In the genomic region with DNA sequence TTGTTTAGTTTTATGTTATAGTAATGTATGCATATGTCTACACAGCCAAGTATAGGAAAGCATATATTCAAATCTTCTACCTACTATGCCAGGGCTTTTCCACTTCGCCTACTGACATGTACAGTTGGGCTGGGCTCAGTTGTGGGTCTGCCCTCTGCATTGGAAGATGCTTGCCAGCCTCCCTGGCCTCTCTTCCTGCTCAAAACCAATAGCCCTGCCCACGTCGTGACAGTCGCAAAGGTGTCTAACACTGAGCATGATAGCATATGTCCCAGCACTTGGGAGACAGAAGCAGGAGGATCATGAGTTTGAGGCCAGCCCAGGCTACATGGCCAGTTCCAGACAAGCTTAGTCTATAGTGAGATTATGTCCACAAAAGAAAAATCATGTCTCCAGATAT, we compare ENCODE assay signal across 20 mouse cellular contexts. TPM values are rescaled to one million over a fixed set of nuclear protein-coding genes. Genes with fewer than 3 reads are reported as not detected.
DNase-seq lines count a peak whose midpoint lies in the region; TF ChIP-seq lines count a peak whose summit lies in the region.
"Had no signal": no experiment of that assay in that cellular context is flagged by ENCODE, and none has a peak within 500 bp of the region (broad histone marks: within the 10 kb centered on the region; RNA-seq: fewer than 3 reads in every experiment).

No protein-coding gene starts in this region.

- H3K9me3 ChIP-seq in CH12.LX (replicated peaks; ENCODE audit: low read length): no peaks in the 10 kb centered on the region
- H3K9me3 ChIP-seq: embryonic facial prominence, embryonic 13.5 days; embryonic facial prominence, embryonic 15.5 days; forebrain, embryonic 10.5 days; forebrain, embryonic 12.5 days had no signal

- no peaks in the 10 kb centered on the region for H3K27me3 ChIP-seq in CH12.LX (replicated peaks)
- H3K27me3 ChIP-seq: embryonic facial prominence, embryonic 13.5 days; embryonic facial prominence, embryonic 15.5 days; forebrain, embryonic 12.5 days had no signal

- H3K36me3 ChIP-seq in CH12.LX (replicated peaks in 1 of 2; ENCODE audit: control insufficient read depth in 1 of 2, insufficient read depth in 1 of 2, low read length in 1 of 2): peaks cover 49 to 86% of the 10 kb centered on the region in 2 experiments
- H3K36me3 ChIP-seq: embryonic facial prominence, embryonic 13.5 days; embryonic facial prominence, embryonic 15.5 days had no signal

- peak; percentile 71 for DNase-seq in heart, adult 11 months
- DNase-seq in heart, postnatal 10 days: no peak
- peak; percentile 35 for DNase-seq in CD4-positive, CD25-positive, alpha-beta regulatory T cell, adult 2 months (ENCODE audit: low read depth, low spot score)
- no peak for DNase-seq in CH12.LX (ENCODE audit: extremely low read depth)
- no peak for DNase-seq in embryo, embryonic 9.5 days (ENCODE audit: extremely low spot score)
- no peak for DNase-seq in cerebellum, adult 8-10 months
- DNase-seq: adrenal gland, adult 8-10 months; adrenal gland, postnatal 14 days; adrenal gland, postnatal 36 days; B cell, adult 2 months; cerebellum, adult 11-12 months; cerebellum, adult 2 months; cerebellum, adult 9-11 months; cerebellum, postnatal 14 days; cerebellum, postnatal 36 days had no signal

- in situ Hi-C loops in CH12.LX (cut with MboI; ENCODE audit: low pct_ligation_motif_present, low pct_unique_long_range_greater_than_20kb, low sequenced_read_pairs): no loop called here

- intact Hi-C loops in heart, postnatal 10 days (cut with DNase I): no loop called here

- H3K4me1 ChIP-seq in CH12.LX (ENCODE audit: control insufficient read depth in 1 of 2, insufficient read depth in 2 of 2): peaks cover 42 to 84% of the 10 kb centered on the region in 2 experiments

- H3K27ac ChIP-seq in CH12.LX (ENCODE audit: insufficient read depth, low read depth): peak overlapping the region; percentile 56
- H3K27ac ChIP-seq: embryonic facial prominence, embryonic 13.5 days; embryonic facial prominence, embryonic 15.5 days; forebrain, embryonic 10.5 days; forebrain, embryonic 12.5 days had no signal

- TF ChIP-seq EP300 in CH12.LX (IDR thresholded peaks at IDR 0.05; ENCODE audit: low read length): no peak

- dilution Hi-C loops in CH12.LX (cut with MboI; ENCODE audit: extremely low pct_ligation_motif_present, extremely low pct_unique_long_range_greater_than_20kb, low sequenced_read_pairs): no loop called here

- TF ChIP-seq RAD21 in CH12.LX (IDR thresholded peaks at IDR 0.05; ENCODE audit: low read depth, low read length): no peak

- H3K4me2 ChIP-seq in CH12.LX (ENCODE audit: insufficient read depth, low read depth, poor library complexity, severe bottlenecking): no peak overlapping the region
- H3K4me2 ChIP-seq: embryonic facial prominence, embryonic 13.5 days; embryonic facial prominence, embryonic 15.5 days; forebrain, embryonic 12.5 days had no signal

- no peak for TF ChIP-seq POLR2A in CH12.LX (IDR thresholded peaks at IDR 0.05; ENCODE audit: low read depth, low read length)

- peaks cover 40% of the 10 kb centered on the region for H3K79me2 ChIP-seq in CH12.LX (replicated peaks; ENCODE audit: control insufficient read depth, extremely low read depth, insufficient read depth, poor library complexity, severe bottlenecking)

- H3K4me3 ChIP-seq in CH12.LX (replicated peaks in 1 of 3; ENCODE audit: low read depth in 2 of 3, low read length in 2 of 3, poor library complexity in 1 of 3): peak overlapping the region in 1 of 3 experiments; percentile 14
- H3K4me3 ChIP-seq: embryonic facial prominence, embryonic 13.5 days; embryonic facial prominence, embryonic 15.5 days; erythroblast, embryonic 14.5 days; forebrain, embryonic 10.5 days; forebrain, embryonic 12.5 days had no signal

- no peak overlapping the region for H3K9ac ChIP-seq in CH12.LX (ENCODE audit: insufficient read depth, low read depth)
- H3K9ac ChIP-seq: embryonic facial prominence, embryonic 13.5 days; embryonic facial prominence, embryonic 15.5 days; forebrain, embryonic 12.5 days had no signal

- no peak for TF ChIP-seq CTCF in CH12.LX (conservative IDR thresholded peaks at IDR 0.05 in 1 of 2, IDR thresholded peaks at IDR 0.05 in 1 of 2; ENCODE audit: low read depth in 2 of 2, low read length in 2 of 2)

TF ChIP-seq in CH12.LX, 34 proteins besides CTCF, POLR2A, EP300 and RAD21:
- TF ChIP-seq SIN3A (IDR thresholded peaks at IDR 0.05; ENCODE audit: low read length): no peak
- no peak for TF ChIP-seq USF1 (IDR thresholded peaks at IDR 0.05; ENCODE audit: low read depth, low read length)
- TF ChIP-seq MXI1 (IDR thresholded peaks at IDR 0.05; ENCODE audit: low read depth, low read length): no peak
- no peak for TF ChIP-seq ZKSCAN1 (IDR thresholded peaks at IDR 0.05; ENCODE audit: borderline replicate concordance, low read depth, low read length)
- TF ChIP-seq MEF2A (IDR thresholded peaks at IDR 0.05; ENCODE audit: borderline replicate concordance, low read depth, low read length): no peak
- no peak for TF ChIP-seq PAX5 (IDR thresholded peaks at IDR 0.05; ENCODE audit: low read length)
- no peak for TF ChIP-seq CHD2 (IDR thresholded peaks at IDR 0.05; ENCODE audit: low read length)
- TF ChIP-seq KAT2A (IDR thresholded peaks at IDR 0.05; ENCODE audit: insufficient replicate concordance, low read length): no peak
- no peak for TF ChIP-seq BHLHE40 (IDR thresholded peaks at IDR 0.05; ENCODE audit: low read depth, low read length)

RNA-seq across cellular contexts. Expression of gene Rassf2, which starts 16.9 kb away (rescaled TPM):
- 10 to 100 TPM; 16.2 TPM for total RNA-seq in heart, postnatal 10 days (2021)
- total RNA-seq in CH12.LX (2012; rRNA removed) (44.4 and 45.3 TPM in 2 replicates), CH12.LX (2014; rRNA removed) (30.2 and 33.8 TPM in 2 replicates)
- 60.4 and 61.5 TPM in 2 replicates for polyA plus RNA-seq in CH12.LX (2012; ENCODE audit: insufficient read length, low read depth)

Comparison
In these comparisons a context has a peak if more than half of its experiments do, and no peak if none do; other contexts are left out.
1. DNase-seq: peak in heart, adult 11 months (single experiment) and CD4-positive, CD25-positive, alpha-beta regulatory T cell, adult 2 months (single experiment); none in heart, postnatal 10 days (0 of 2), CH12.LX (single experiment), embryo, embryonic 9.5 days (single experiment) and cerebellum, adult 8-10 months (single experiment).